Mouse (Mus musculus) CD8-positive naive resting alpha-beta T cell, adult 2 months (primary cell): ENCODE measurements around the gene Olfr1039.
"Not testable (repeated sequence)": the region's sequence is repeated elsewhere in the genome, so short reads cannot be mapped to it uniquely, and the experiment has no call there.

Source experiments
- DNase-seq, 2 experiments: peaks; one replicate each; pipeline ENCODE4 v3.0.0; 2022; ENCODE audit warnings: low read depth in 2 of 2, low spot score in 2 of 2

Gene Olfr1039

DNA sequence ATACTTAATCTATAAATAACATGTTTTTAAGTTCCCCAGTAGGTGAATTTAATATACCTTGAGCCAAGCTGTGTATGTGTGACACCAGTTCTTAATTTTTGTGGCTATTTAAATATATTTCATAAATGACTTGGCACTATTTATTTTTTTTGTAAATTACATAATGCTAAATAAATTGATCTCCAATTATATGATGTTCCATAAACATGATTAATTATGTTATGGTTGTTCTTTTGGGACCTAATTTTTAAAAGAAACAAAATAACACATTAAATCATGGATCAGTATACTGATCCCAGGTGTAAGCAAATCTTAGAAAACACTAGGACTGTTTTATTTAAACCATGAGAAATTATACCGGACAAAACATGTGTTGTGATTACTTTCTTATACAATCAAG is at the start of gene Olfr1039:
Gene Olfr1039, minus strand, starts transcription at position 101 of the 400 bp plus-strand sequence.
- no peak for DNase-seq

DNA sequence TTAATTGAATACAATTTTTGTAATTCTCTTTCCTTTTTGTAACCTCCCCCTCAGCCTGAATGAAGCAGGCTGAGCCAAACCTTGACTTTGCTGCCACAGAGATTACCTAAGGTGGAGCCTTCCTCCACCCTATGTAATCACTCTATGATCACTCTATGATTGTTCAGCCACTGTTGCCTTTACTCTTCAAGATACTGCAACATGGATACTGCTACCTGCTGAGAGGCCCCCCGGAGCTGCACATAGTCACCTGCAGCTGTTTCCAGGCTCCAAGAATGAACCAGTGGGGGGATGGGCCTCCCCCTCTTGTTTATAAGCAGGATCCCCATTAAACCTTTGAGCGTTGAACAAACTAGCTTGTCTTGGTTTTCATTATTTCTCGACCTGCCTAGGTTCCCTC is 44.2 kb upstream of the Olfr1039 start:
- no peak for DNase-seq

DNA sequence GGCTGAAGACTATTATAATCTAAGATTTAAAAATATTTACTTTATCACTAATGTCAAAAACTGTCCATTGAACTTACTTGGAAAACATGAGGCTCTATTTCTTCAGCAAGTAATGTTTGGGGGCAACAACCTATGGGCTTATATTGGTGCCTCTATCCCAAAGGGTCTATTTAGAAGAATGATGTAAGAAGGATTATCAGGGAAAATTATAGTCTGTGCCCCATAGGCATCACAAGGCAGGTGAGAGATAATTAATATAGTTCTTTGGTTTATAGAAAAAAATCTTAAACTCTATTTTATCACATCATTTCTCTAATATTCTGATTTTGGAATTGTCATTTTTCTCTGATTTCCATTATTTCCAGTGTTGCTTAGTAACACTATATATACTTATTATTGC is 42.0 kb upstream of the Olfr1039 start, which contains the start of gene Olfr1044:
Gene Olfr1044, minus strand, starts transcription at position 101 of the 400 bp plus-strand sequence.
- no peak for DNase-seq

DNA sequence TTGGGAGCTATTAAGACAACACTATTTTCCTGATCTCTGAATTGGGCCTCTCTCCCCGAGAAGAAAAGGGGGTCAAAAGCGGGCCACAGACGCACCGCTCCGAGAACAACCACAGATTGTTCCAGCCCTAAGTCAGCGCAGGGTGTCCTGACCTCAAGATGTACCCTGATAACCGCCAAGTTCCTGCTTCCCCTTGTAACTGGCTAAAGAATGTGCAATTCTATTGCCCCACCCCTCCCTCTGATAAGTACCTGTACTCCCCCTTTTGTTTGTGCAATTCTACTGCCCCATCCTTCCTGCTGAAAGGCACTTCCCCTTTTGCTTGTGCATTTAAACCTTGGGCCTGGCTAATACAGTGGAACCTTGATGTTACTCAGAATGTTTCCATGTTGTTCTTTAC is 39.7 kb upstream of the Olfr1039 start:
- not testable (repeated sequence) for DNase-seq

DNA sequence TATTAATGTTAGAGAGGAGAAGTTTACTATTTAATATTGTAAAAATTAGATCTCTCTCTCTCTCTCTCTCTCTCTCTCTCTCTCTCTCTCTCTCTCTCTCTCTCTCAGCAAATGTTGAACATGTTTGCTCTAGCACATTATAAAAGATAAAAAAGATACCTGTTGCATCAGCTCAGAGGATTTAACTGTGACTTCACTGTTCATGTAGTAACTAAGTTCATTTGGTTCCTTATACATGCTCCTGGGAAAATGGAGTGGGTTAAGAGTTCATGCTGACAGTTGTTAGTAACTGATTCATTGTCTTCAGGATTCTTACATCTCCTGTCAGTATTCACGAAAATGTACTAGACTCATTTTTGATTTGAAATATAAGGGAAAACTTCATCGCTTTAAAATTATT is 31.7 kb upstream of the Olfr1039 start, which contains the start of gene Olfr1043:
Gene Olfr1043, minus strand, starts transcription at position 101 of the 400 bp plus-strand sequence.
- DNase-seq: no peak

DNA sequence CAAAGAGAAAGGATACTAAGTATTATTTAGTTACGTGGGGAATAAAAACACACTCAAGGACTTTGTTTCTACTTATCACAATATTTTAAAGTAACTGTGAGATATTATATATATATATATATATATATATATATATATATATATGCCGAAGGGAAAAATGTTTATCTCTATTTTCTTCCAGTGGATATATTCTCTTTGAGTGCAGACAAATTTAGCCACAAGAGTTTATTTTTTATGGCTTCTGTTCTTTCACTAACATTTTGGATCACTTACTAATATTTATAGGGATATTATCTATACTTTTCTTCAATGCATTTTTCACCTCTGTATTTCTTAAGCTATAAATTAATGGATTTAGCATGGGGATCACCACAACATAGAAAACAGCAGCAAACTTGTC is 26.0 kb upstream of the Olfr1039 start, which contains the start of gene Olfr1042:
Gene Olfr1042, minus strand, starts transcription at position 101 of the 400 bp plus-strand sequence.
- no peak for DNase-seq

DNA sequence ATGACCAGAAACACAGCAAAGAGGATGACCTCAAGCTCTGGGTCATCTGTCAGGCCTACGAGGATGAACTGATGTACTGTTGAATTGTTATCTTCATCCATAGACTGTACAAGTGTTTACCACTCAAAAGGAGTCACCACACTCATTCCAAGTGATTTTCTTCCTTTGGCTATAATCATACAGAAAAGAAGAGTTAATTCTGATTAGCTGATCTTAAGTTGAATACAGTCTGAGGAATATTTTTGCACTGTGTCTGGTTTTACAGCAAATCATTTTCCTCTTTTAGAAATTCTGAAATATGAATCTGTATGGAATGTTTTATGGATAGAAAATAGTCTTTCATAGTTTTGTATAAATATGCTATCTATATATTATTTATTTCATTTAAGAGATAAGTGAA is 10.9 kb upstream of the Olfr1039 start, which contains the start of gene Olfr1040:
Gene Olfr1040, minus strand, starts transcription at position 101 of the 400 bp plus-strand sequence.
- DNase-seq: no peak

DNA sequence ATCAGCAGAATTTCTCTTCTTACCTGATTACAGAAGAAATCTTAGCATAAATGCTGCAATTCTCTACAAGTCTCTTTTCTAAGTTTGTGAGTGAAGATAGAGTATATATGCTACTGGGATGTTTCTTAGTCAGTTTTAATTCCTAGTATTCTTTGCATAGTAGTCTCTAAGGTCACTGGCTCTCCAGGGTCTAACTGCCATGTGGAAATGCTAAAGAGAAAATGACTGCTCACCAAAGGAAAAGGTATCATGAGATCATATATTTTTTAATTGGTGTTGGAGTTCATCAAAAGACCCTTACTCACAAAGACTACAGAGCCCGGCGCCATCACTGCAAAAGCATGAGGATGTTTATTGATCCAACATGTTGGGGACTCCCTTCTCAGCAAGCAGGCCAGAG is 48.4 kb downstream of the Olfr1039 start, which contains the start of gene Olfr1037:
Gene Olfr1037, minus strand, starts transcription at position 101 of the 400 bp plus-strand sequence.
- DNase-seq: no peak

DNA sequence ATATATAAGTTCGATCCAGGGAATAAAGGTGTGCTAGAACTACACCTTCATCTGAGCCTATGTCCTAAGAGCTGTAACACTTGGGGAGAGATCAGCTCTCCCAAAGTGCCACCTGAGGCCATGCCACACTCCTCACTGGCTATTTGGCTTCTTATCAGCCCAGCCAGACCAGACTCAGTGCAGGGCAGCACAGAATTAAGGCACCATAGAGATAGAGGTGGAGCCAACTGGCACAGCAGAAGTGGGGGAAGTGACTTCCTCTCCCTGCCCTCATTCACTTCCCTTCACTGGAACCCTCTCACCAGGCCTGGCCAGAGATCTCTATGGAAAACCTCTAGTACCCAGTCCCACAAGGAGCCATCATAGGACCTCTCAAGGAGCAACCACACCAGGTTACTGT is 55.2 kb downstream of the Olfr1039 start:
- not testable (repeated sequence) for DNase-seq
